Mouse (Mus musculus) hindbrain, embryonic 14.5 days (tissue): ENCODE data around the gene Map4. TPM values are rescaled to one million over a fixed set of nuclear protein-coding genes. Genes with fewer than 3 reads are reported as not detected.

ENCODE experiments used
- ATAC-seq: fragments of 200-750 bp; cut with Nextera tagmentation; 2 replicates; pipeline ENCODE4 v1.8.0; 2017; ENCODE audit warnings: moderate number of reproducible peaks, mild to moderate bottlenecking, moderate TSS enrichment, moderate library complexity; ENCODE audit not compliant: low FRiP score
- DNase-seq: peaks from one replicate; pipeline ENCODE4 v3.0.0-alpha.2; 2015; ENCODE audit warnings: low spot score
- H3K27ac ChIP-seq: fragments of 300-500 bp; sonication (generic); 2 replicates; pipeline ENCODE4 v1.5.1; 2014; ENCODE audit warnings: mild to moderate bottlenecking, moderate library complexity
- H3K27me3 ChIP-seq: fragments of 300-500 bp; sonication (generic); 2 replicates; pipeline ENCODE4 v1.6.1; 2014; ENCODE audit warnings: mild to moderate bottlenecking, low read length, mixed read lengths; ENCODE audit not compliant: control insufficient read depth, insufficient read depth
- H3K36me3 ChIP-seq: fragments of 300-500 bp; sonication (generic); replicated peaks from 2 replicates; pipeline ENCODE4 v1.6.1; 2014; ENCODE audit not compliant: control insufficient read depth, insufficient read depth
- H3K4me1 ChIP-seq: fragments of 300-500 bp; sonication (generic); replicated peaks from 2 replicates; pipeline ENCODE4 v1.6.1; 2014; ENCODE audit warnings: antibody characterized with exemption, low read length, mixed read lengths; ENCODE audit not compliant: control insufficient read depth, insufficient read depth
- H3K4me2 ChIP-seq: fragments of 300-500 bp; sonication (generic); replicated peaks from 2 replicates; pipeline ENCODE4 v1.6.1; 2014; ENCODE audit warnings: mild to moderate bottlenecking, moderate library complexity
- H3K4me3 ChIP-seq: fragments of 300-500 bp; sonication (generic); replicated peaks from 2 replicates; pipeline ENCODE4 v1.5.1; 2014; ENCODE audit warnings: mild to moderate bottlenecking, low read length
- H3K9ac ChIP-seq: fragments of 300-500 bp; sonication (generic); 2 replicates; pipeline ENCODE4 v1.6.1; 2014
- H3K9me3 ChIP-seq: fragments of 300-500 bp; sonication (generic); 2 replicates; pipeline ENCODE4 v1.6.1; 2016; ENCODE audit warnings: low read length; ENCODE audit not compliant: control insufficient read depth
- WGBS: fragments of 180-500 bp; shearing (Covaris S2); extraction: QIAGEN DNeasy Blood & Tissue Kit; methylation state at CpG from one replicate; pipeline ENCODE4 v1.1.7; 2014; 5-methylcytosine and 5-hydroxymethylcytosine counted together
- polyA plus RNA-seq: library from polyadenylated mRNA; unstranded; fragments of >200 nt; fragmentation: Nextera tagmentation; extraction: Ambion mirVana; gene quantifications from 2 replicates; pipeline ENCODE4 v1.2.1, GENCODE M21; 2014

Map4 gene
- polyA plus RNA-seq, 1 experiment from 2014 or later, result 189 TPM

GRCm38 (mm10) chr9:110084201-110084964 is 153.1 kb downstream of the Map4 start:
- H3K4me1 ChIP-seq, result no peaks in the 10 kb centered on the region
- WGBS, result 79% methylated on average over 25 of the region's 25 CpGs
- no peak overlapping the region for H3K4me2 ChIP-seq
- H3K36me3 ChIP-seq, result peaks cover 100% of the 10 kb centered on the region
- H3K9me3 ChIP-seq, result no peaks in the 10 kb centered on the region
- no peak overlapping the region for H3K27ac ChIP-seq
- H3K27me3 ChIP-seq, result no peaks in the 10 kb centered on the region
- no peak overlapping the region for H3K4me3 ChIP-seq
- DNase-seq (no peak), ATAC-seq (no peak)
- H3K9ac ChIP-seq, result no peak overlapping the region

GRCm38 (mm10) chr9:110085693-110086092 is 154.4 kb downstream of the Map4 start:
- Histone ChIP-seq H3K9ac (no peak overlapping the region), H3K36me3 (peaks cover 100% of the 10 kb centered on the region), H3K4me1 (no peaks in the 10 kb centered on the region), H3K9me3 (no peaks in the 10 kb centered on the region), H3K4me3 (no peak overlapping the region), H3K27me3 (no peaks in the 10 kb centered on the region), H3K4me2 (no peak overlapping the region), H3K27ac (no peak overlapping the region)
- no peak for ATAC-seq
- no peak for DNase-seq
- WGBS, result 93% methylated on average over 8 of the region's 8 CpGs

- Histone ChIP-seq H3K9ac (no peak overlapping the region), H3K4me1 (no peaks in the 10 kb centered on the region), H3K4me3 (no peak overlapping the region), H3K27me3 (no peaks in the 10 kb centered on the region), H3K4me2 (no peak overlapping the region), H3K9me3 (no peaks in the 10 kb centered on the region), H3K36me3 (peaks cover 97% of the 10 kb centered on the region), H3K27ac (no peak overlapping the region)
- DNase-seq (no peak), ATAC-seq (no peak)
- 75% methylated on average over 4 of the region's 4 CpGs for WGBS
These were observed 162.0 kb downstream of the Map4 start for GRCm38 (mm10) chr9:110093303-110093702.

- Histone ChIP-seq H3K36me3 (peaks cover 97% of the 10 kb centered on the region), H3K4me2 (no peak overlapping the region), H3K4me3 (no peak overlapping the region), H3K9ac (no peak overlapping the region), H3K4me1 (no peaks in the 10 kb centered on the region), H3K27ac (no peak overlapping the region), H3K9me3 (no peaks in the 10 kb centered on the region), H3K27me3 (no peaks in the 10 kb centered on the region)
- DNase-seq, result no peak
- ATAC-seq, result no peak
- 95% methylated on average over 4 of the region's 4 CpGs for WGBS
These were observed 163.5 kb downstream of the Map4 start for GRCm38 (mm10) chr9:110094761-110095160.

GRCm38 (mm10) chr9:110097791-110098190 is 166.5 kb downstream of the Map4 start:
- ATAC-seq, result no peak
- peaks cover 7% of the 10 kb centered on the region; the same call in 1 of the 2 replicates for H3K4me1 ChIP-seq
- no peak for DNase-seq
- no peaks in the 10 kb centered on the region for H3K9me3 ChIP-seq
- H3K9ac ChIP-seq, result no peak overlapping the region
- H3K4me2 ChIP-seq, result no peak overlapping the region
- WGBS, result 81% methylated on average over 3 of the region's 3 CpGs
- H3K27me3 ChIP-seq, result no peaks in the 10 kb centered on the region
- no peak overlapping the region for H3K4me3 ChIP-seq
- H3K27ac ChIP-seq, result no peak overlapping the region
- H3K36me3 ChIP-seq, result peaks cover 83% of the 10 kb centered on the region

GRCm38 (mm10) chr9:110100627-110101600 is 169.7 kb downstream of the Map4 start:
- ATAC-seq (peak; percentile 94), DNase-seq (peak; percentile 95)
- H3K4me3 ChIP-seq, result peak overlapping the region; percentile 74
- H3K27ac ChIP-seq, result no peak overlapping the region
- peaks cover 84% of the 10 kb centered on the region for H3K36me3 ChIP-seq
- H3K4me2 ChIP-seq, result peak overlapping the region; percentile 75
- no peaks in the 10 kb centered on the region for H3K9me3 ChIP-seq
- WGBS, result 3% methylated on average over 40 of the region's 41 CpGs
- peaks cover 7% of the 10 kb centered on the region; the same call in 1 of the 2 replicates for H3K4me1 ChIP-seq
- H3K27me3 ChIP-seq, result no peaks in the 10 kb centered on the region
- H3K9ac ChIP-seq, result peak overlapping the region; percentile 77

- Histone ChIP-seq H3K4me2 (peak overlapping the region; percentile 72), H3K27ac (peak overlapping the region; percentile 93), H3K27me3 (no peaks in the 10 kb centered on the region), H3K9me3 (no peaks in the 10 kb centered on the region), H3K9ac (peak overlapping the region; percentile 90), H3K36me3 (peaks cover 37% of the 10 kb centered on the region), H3K4me1 (peaks cover 16% of the 10 kb centered on the region), H3K4me3 (peak overlapping the region; percentile 79)
- no peak for ATAC-seq
- DNase-seq, result peak; percentile 38
- 8% methylated on average over 10 of the region's 10 CpGs for WGBS
These were observed 185.2 kb downstream of the Map4 start for GRCm38 (mm10) chr9:110116353-110116976.

GRCm38 (mm10) chr9:110116977-110117778 is 185.9 kb downstream of the Map4 start, which contains the start of gene Smarcc1:
Smarcc1 (plus strand) TSS chr9:110117708.
- Histone ChIP-seq H3K27me3 (no peaks in the 10 kb centered on the region), H3K27ac (peak within 1 kb of the TSS; percentile 93), H3K4me2 (peak within 1 kb of the TSS; percentile 72), H3K9ac (peak within 1 kb of the TSS; percentile 90), H3K4me3 (peak within 1 kb of the TSS; percentile 79), H3K9me3 (no peaks in the 10 kb centered on the region), H3K36me3 (peaks cover 30% of the 10 kb centered on the region), H3K4me1 (peaks cover 16% of the 10 kb centered on the region)
- WGBS, result under 1% methylated on average over 78 of the region's 79 CpGs
- DNase-seq (peak; percentile 87), ATAC-seq (peak; percentile 96)
